Mouse (Mus musculus) liver, embryonic 14.5 days (tissue): ENCODE data around the gene Prdm2.
A peak's percentile ranks its signal among the peaks of the same experiment; 100 is the strongest.

Experiments used
- CTCF ChIP-seq: IDR thresholded peaks from 2 replicates; pipeline ENCODE4 v1.5.1; 2016; ENCODE audit warnings: antibody characterized with exemption, low read depth, control low read depth
- EP300 ChIP-seq: IDR thresholded peaks from 2 replicates; pipeline ENCODE4 v1.6.1; 2016; ENCODE audit warnings: antibody characterized with exemption, low read depth

GRCm38 (mm10) chr4:143258517-143258916, 45.7 kb upstream of the Prdm2 start:
- peak; percentile 86 for TF ChIP-seq CTCF
- TF ChIP-seq EP300: no peak
